Mouse (Mus musculus): ENCODE data around the gene Wnt10b.

DNA sequence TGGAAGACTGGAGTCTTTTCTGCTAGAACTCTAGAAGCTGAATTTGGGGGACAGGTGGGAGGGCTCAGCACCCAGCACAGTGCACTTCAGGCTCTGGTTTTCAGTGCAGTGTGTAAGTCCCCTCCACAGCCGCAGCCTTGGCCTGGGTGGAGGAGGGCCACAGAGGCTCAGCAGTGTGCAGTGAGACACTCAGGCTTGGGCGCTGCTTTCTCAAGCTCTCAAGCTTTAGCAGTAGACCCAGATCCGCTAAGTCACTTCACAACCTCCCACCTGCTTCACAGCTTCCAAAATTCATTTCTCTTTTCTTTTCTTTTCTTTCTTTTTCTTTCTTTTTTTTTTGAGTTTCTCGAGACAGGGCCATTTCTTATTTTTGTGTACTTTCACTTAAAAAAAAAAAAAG is 43.0 kb upstream of the Wnt10b start:
- TF ChIP-seq CTCF (IDR thresholded peaks at IDR 0.05; ENCODE audit: insufficient read depth, low read length) (no peak), POLR2A (IDR thresholded peaks at IDR 0.05; ENCODE audit: borderline replicate concordance, extremely low read depth, low read depth, low read length) (no peak)
